Mouse (Mus musculus): ENCODE data around the gene Bcl9. TPM values are rescaled to one million over a fixed set of nuclear protein-coding genes. Genes with fewer than 3 reads are reported as not detected.

Bcl9 gene
- total RNA-seq, 2 experiments from 2014 or later = 3.0 to 3.9 TPM

- H3K27ac ChIP-seq = no peak overlapping the region
- H3K4me3 ChIP-seq = no peak overlapping the region
- intact Hi-C loops (cut with DNase I) = no loop called here
- DNase-seq = no peak
- no peak for TF ChIP-seq CTCF (IDR thresholded peaks at IDR 0.05)
Measured at GRCm38 (mm10) chr3:97239793-97240192, 57.9 kb downstream of the Bcl9 start.

- intact Hi-C loops (cut with DNase I) = no loop called here
- no peak overlapping the region for H3K27ac ChIP-seq
- H3K4me3 ChIP-seq = no peak overlapping the region
- TF ChIP-seq CTCF (IDR thresholded peaks at IDR 0.05) = no peak
- no peak for DNase-seq
Measured at GRCm38 (mm10) chr3:97239316-97239715, 58.4 kb downstream of the Bcl9 start.

- DNase-seq = no peak
- Histone ChIP-seq H3K27ac (no peak overlapping the region), H3K4me3 (no peak overlapping the region)
- intact Hi-C loops (cut with DNase I) = no loop called here
- TF ChIP-seq CTCF (IDR thresholded peaks at IDR 0.05) = no peak
Measured at GRCm38 (mm10) chr3:97238521-97238920, 59.2 kb downstream of the Bcl9 start.

GRCm38 (mm10) chr3:97237403-97237802 lies 60.3 kb downstream of the Bcl9 start:
- TF ChIP-seq CTCF (IDR thresholded peaks at IDR 0.05) = no peak
- intact Hi-C loops (cut with DNase I) = no loop called here
- DNase-seq = no peak
- Histone ChIP-seq H3K4me3 (no peak overlapping the region), H3K27ac (no peak overlapping the region)

- intact Hi-C loops (cut with DNase I) = no loop called here
Measured at GRCm38 (mm10) chr3:97234797-97235196, 62.9 kb downstream of the Bcl9 start.

GRCm38 (mm10) chr3:97232328-97232727 lies 65.4 kb downstream of the Bcl9 start:
- no peak for DNase-seq
- no peak overlapping the region for H3K27ac ChIP-seq
- no peak overlapping the region for H3K4me3 ChIP-seq
- intact Hi-C loops (cut with DNase I) = no loop called here
- no peak for TF ChIP-seq CTCF (IDR thresholded peaks at IDR 0.05)

More at GRCm38 (mm10) chr3:97234797-97235196, 62.9 kb downstream of the Bcl9 start:
- Histone ChIP-seq H3K27ac (no peak overlapping the region), H3K4me3 (no peak overlapping the region)
- TF ChIP-seq CTCF (IDR thresholded peaks at IDR 0.05) = no peak
- DNase-seq = no peak

GRCm38 (mm10) chr3:97231857-97232256 lies 65.9 kb downstream of the Bcl9 start:
- intact Hi-C loops (cut with DNase I) = no loop called here
- DNase-seq = no peak
- Histone ChIP-seq H3K27ac (no peak overlapping the region), H3K4me3 (no peak overlapping the region)
- no peak for TF ChIP-seq CTCF (IDR thresholded peaks at IDR 0.05)

GRCm38 (mm10) chr3:97230631-97231404 lies 66.9 kb downstream of the Bcl9 start:
- TF ChIP-seq CTCF (IDR thresholded peaks at IDR 0.05) = peak; percentile 30
- DNase-seq = no peak
- no peak overlapping the region for H3K4me3 ChIP-seq
- intact Hi-C loops (cut with DNase I) = no loop called here
- no peak overlapping the region for H3K27ac ChIP-seq

- intact Hi-C loops (cut with DNase I) = loop anchor here (5.0 kb wide), 1 partner anchor 71 kb away; the partner anchor contains the start of gene Acp6
- TF ChIP-seq CTCF (IDR thresholded peaks at IDR 0.05) = no peak
- DNase-seq = no peak
- H3K27ac ChIP-seq = peak overlapping the region; percentile 93
- H3K4me3 ChIP-seq = peak overlapping the region; percentile 95
Measured at GRCm38 (mm10) chr3:97228457-97228856, 69.3 kb downstream of the Bcl9 start.

- no peak for DNase-seq
Measured at GRCm38 (mm10) chr3:97228020-97228419, 69.7 kb downstream of the Bcl9 start.

GRCm38 (mm10) chr3:97227259-97228005 lies 70.3 kb downstream of the Bcl9 start:
- DNase-seq = peak; percentile 97
- intact Hi-C loops (cut with DNase I) = loop anchor here (1.0 to 5.0 kb wide), 2 partner anchors 70 kb away; partner anchors contain the start of genes Acp6 and Bcl9
- TF ChIP-seq CTCF (IDR thresholded peaks at IDR 0.05) = peak; percentile 31
- Histone ChIP-seq H3K4me3 (peak overlapping the region; percentile 95), H3K27ac (peak overlapping the region; percentile 93)

More at GRCm38 (mm10) chr3:97228020-97228419, 69.7 kb downstream of the Bcl9 start:
- Histone ChIP-seq H3K27ac (peak overlapping the region; percentile 93), H3K4me3 (peak overlapping the region; percentile 95)
- TF ChIP-seq CTCF (IDR thresholded peaks at IDR 0.05) = no peak
- intact Hi-C loops (cut with DNase I) = loop anchor here (5.0 kb wide), 1 partner anchor 71 kb away; the partner anchor contains the start of gene Acp6

- DNase-seq = no peak
- intact Hi-C loops (cut with DNase I) = loop anchor here (1.0 to 5.0 kb wide), 2 partner anchors 69 to 71 kb away; partner anchors contain the start of genes Acp6 and Bcl9
- Histone ChIP-seq H3K4me3 (peak overlapping the region; percentile 95), H3K27ac (peak overlapping the region; percentile 93)
- no peak for TF ChIP-seq CTCF (IDR thresholded peaks at IDR 0.05)
Measured at GRCm38 (mm10) chr3:97226719-97227118, 71.0 kb downstream of the Bcl9 start.

GRCm38 (mm10) chr3:97225231-97225630 lies 72.5 kb downstream of the Bcl9 start:
- Histone ChIP-seq H3K4me3 (no peak overlapping the region), H3K27ac (no peak overlapping the region)
- intact Hi-C loops (cut with DNase I) = loop anchor here (5.0 kb wide), 1 partner anchor 68 kb away; the partner anchor contains the start of gene Acp6
- TF ChIP-seq CTCF (IDR thresholded peaks at IDR 0.05) = no peak
- DNase-seq = no peak
